Mouse (Mus musculus): Measurements from ENCODE around the gene Unc119.

Unc119 gene

GRCm38 (mm10) chr11:78344328-78344889, 1.1 kb downstream of the Unc119 start:
- DNase-seq (ENCODE audit: low spot score in 2 of 2) = peak in 1 of 2 experiments; percentile 51

- DNase-seq (ENCODE audit: low spot score in 2 of 2) = peak; percentile 42 to 73
Measured at GRCm38 (mm10) chr11:78344890-78345715, 1.8 kb downstream of the Unc119 start.

- DNase-seq (ENCODE audit: low spot score in 2 of 2) = peak; percentile 59 to 76
Measured at GRCm38 (mm10) chr11:78345801-78346200, 2.5 kb downstream of the Unc119 start.

DNA sequence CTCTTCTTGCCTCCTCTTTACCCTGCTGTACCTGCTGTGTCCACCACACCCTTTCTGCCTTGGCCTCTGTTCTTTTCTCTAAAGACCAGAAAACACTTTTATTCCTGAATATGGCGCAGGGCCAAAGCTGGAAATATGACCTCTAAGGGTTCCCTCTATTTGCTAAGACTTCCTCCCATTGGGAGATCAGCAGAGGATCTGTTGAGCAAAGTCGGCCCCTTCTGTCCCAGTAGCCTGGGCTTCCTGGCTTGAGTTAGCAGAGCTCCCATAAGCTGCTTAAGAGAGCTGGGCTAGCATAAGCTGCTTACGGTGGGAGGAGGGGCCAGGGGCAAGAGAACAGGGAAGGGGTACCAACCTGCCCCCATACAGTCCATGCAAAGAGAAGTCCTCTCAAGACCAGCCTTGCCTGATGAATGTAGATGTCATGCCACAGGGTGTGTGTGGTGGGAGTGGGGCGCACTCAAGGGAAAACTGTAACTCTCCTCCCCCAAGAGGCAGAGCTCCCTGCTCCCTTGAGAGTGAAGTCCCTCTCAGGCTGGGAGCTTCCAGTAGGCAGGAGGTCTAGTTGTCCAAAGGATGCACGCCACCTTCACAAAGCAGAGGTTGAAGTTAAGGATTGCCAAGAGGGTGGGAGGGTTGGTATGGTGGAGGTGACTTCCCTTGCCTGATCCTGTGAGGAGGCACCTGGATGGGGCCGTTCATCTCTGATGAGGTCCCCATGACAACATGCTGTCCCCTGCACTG, 3.2 kb downstream of the Unc119 start:
- no peak for DNase-seq (ENCODE audit: low spot score in 2 of 2)

DNA sequence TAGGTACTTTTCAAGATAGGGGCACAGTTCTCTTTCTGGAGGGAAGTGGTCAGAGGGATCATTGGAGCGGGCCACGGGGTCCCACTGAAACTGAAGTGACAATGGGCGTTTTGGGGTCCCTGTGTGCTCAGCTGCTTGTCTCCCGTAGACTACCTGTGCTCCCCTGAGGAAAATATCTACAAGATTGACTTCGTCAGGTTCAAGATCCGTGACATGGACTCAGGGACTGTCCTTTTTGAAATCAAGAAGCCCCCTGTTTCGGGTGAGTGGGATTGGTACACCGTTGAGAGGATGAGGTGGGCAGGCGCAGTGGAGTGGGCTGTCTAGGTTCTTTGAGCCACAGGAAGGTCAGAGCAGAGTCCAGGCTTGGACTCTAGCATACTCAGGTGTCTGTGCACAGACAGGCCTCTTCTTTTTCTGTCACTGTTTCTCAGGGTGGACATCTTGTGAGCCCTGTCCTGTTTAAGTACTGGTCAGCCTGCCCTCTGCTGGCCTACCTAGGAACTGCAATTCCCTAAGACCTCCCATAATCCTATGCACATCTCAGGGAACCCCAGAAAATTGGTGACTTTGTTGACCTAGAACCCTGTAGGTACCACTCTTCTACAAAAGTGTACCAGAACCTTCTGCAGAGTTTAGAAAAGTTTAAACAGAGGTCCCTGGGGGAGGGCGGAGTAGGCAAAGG, 3.9 kb downstream of the Unc119 start:
- peak; percentile 79 to 92 for DNase-seq (ENCODE audit: low spot score in 2 of 2)

DNA sequence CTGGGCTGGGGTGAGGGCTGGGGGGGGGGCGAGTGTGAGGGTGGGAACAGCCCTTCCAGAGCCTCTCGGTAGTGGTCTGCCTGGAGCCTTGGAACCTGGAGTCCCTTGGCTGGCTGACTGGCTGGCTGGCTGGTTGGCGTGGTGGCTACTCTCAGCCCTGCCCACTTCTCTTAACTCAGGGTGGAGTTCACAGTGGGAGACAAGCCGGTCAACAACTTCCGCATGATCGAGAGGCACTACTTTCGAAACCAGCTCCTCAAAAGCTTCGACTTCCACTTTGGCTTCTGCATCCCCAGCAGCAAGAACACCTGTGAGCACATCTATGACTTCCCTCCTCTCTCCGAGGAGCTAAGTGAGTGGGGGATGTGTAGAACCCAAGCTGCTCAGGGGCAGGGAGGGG, 4.6 kb downstream of the Unc119 start:
- peak; percentile 37 to 67 for DNase-seq (ENCODE audit: low spot score in 2 of 2)

GRCm38 (mm10) chr11:78348474-78348873, 5.2 kb downstream of the Unc119 start:
- no peak for DNase-seq (ENCODE audit: low spot score in 2 of 2)

DNA sequence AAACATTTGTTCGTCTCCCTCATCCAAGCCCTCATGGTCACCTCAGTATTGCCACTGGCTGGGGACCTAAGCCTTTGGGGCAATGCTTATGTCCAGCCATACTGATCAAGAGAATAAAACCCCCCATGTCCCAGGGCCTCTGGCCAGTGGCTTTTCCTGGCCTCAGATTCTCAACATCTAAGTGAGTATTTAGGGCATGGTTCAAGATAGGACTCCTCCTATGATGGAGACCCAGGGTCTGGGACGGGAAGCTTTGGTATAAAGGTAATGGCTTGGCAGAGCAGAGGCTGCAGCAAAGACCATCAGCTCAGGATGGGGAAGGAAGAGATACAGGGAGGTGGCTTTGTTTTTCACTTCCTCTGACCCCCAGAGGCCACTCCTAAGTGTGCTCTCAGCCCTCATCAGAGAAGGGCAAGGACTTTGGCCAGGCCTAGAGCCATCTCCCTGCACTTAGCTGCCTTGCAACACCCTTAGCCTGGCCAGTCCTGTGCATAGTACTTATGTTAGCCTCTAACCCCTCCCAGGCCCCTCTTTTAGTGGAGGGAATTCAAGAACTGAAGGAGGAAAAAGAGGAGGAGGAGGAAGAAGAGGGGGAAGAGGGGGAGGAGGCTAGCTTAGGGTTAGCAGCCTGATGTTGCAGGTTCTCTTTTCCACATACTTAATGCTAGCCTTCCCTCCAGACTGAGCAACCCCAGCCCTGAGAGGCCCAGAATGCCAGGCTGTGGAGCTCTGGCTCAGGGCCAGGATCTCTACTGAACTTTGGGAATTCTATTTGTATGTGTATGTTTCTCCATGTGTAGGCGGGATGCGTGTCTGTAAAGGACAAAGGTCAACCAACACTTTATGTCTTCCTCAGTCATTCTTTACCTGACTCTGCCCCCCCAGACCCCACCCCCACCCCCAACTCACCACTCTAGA, 6.4 kb downstream of the Unc119 start:
- peak in 1 of 2 experiments; percentile 27 for DNase-seq (ENCODE audit: low spot score in 2 of 2)

GRCm38 (mm10) chr11:78353081-78353480, 9.8 kb downstream of the Unc119 start:
- DNase-seq (ENCODE audit: low spot score in 2 of 2) = peak in 1 of 2 experiments; percentile 56

DNA sequence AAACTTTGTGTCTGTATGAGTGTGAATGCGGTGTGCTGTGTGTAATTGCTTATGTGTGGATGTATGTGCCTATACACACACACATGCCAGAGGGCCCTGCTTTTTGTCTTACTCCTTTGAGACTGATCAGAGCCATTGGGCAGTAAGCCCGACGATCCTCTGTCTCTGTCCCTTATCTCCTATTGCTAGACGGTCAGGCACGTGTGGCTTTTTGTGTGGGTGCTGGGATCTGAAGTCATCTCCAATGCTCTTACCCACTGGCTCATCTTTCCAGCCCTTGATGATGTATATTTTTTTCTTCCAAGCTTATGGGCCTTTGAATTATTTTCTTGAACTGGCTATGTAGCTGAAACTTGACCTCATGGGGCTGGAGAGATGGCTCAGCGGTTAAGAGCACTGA, 11.6 kb downstream of the Unc119 start:
- no peak for DNase-seq (ENCODE audit: low spot score in 2 of 2)

DNA sequence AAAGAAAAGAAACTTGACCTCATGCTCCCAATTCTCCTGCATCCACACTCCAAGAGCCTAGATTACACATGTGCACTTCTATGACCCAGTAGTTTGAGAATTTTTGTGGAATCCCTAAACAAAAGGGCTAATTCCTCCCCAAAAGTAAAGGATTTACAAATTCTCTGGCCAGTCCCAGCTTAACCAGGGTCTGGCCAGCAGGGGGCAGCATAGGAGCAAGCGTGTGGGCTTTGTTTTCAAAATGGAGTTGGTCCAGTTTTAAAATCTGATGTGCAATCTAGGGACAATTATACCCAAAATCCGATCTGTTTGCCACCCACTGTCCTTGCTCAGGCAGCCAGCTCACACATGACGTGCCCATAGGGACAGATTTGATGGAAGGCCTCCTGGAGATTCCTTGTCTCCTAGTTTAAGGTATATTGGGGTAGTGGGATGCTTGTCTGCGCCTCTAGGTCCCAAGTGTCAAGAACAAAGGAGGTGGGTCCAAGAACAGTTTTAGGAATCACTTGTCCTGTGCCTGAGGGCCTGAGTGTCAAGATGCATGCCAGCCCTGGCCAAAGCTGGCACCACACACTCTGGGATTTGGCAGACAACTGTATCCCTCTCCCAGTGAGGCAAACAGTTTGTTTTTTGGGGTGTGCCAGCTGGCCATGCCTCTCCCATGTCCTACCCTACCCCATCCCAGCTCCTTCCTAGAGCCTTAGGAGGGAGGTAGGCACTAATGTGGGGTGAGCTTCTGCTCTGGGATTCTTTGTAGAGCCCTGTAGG, 12.4 kb downstream of the Unc119 start:
- peak; percentile 66 to 92 for DNase-seq (ENCODE audit: low spot score in 2 of 2)

GRCm38 (mm10) chr11:78358330-78359007, 15.2 kb downstream of the Unc119 start:
- peak; percentile 56 to 81 for DNase-seq (ENCODE audit: low spot score in 2 of 2)

DNA sequence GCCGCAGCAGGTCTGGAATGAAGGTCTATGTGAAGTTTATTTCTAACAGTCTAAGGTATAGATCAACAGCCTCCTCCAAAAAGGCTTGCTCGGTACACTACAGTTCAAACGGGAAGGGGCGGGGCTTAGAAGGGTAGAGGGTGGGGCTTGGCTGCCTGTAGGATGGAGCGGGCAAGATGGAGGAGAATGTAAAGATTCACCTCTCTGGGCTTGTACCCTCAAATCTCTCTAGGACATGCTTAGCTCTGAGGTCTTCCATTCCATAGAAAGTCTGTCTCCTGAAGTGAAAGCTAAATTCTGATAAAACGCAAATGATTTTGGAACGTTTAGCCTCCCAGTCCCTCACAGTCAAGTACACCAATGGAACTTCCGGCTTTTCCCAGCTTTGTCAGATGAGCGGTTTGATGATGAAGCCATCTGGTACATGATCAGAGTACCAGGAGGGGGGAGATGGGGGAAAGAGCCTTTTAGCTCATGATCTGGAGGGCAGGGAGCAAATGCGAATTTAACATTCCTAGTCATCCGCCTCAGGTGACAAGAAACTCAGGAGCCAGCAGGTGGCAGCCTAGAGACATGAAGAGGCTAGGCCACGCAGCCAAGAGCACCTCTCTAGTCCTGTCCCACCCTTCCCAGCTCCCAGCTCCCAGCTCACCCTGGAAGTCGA, 17.0 kb downstream of the Unc119 start:
- peak; percentile 79 to 89 for DNase-seq (ENCODE audit: low spot score in 2 of 2)

DNA sequence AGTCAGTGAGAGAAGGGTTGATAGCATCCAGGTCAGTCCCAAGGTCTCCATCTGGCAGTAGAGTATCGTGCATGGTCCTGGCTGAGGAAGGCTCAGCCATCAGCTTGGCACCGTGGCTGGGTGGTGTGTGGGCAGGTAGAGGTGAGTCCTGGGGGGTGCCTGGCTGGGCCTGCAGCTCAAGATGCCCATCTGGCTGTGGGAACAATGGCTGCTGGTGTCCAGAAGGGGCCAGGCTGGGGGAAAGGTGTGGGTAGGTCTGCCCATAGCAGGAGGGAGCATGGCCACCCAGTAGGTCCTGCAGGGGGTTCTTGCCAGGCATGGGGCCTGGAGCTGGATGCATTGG, 17.5 kb downstream of the Unc119 start:
- no peak for DNase-seq (ENCODE audit: low spot score in 2 of 2)

- DNase-seq (ENCODE audit: low spot score in 2 of 2) = no peak
Measured at GRCm38 (mm10) chr11:78363309-78364007, 20.2 kb downstream of the Unc119 start.

- no peak for DNase-seq (ENCODE audit: low spot score in 2 of 2)
Measured at GRCm38 (mm10) chr11:78364103-78364502, 20.8 kb downstream of the Unc119 start.

- DNase-seq (ENCODE audit: low spot score in 2 of 2) = no peak
Measured at GRCm38 (mm10) chr11:78367456-78368225, 24.4 kb downstream of the Unc119 start.

DNA sequence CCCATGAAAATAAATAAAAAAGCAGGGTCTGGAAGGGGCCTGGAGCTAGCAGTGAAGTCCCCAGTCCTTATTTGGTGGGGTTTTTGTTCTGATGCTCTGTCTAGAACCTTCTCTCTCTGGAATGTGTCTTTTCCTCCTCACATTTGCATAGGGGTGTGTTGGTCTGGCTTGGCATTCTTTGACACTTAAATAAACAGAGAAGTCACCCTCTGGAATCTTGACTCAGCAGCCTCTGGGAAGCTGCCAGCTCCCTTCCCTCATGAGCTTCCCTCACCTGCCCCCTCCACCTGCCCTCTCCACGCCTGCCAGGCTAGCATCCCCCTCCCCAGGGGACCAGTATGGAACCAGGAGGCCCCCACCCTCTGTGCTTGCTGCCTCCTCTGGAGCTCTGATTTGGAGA, 27.1 kb downstream of the Unc119 start:
- DNase-seq (ENCODE audit: low spot score in 2 of 2) = no peak

All from spleen, postnatal 4 days (tissue).